Mouse (Mus musculus): ENCODE measurements around the gene Chrnd.

The Chrnd gene

DNA sequence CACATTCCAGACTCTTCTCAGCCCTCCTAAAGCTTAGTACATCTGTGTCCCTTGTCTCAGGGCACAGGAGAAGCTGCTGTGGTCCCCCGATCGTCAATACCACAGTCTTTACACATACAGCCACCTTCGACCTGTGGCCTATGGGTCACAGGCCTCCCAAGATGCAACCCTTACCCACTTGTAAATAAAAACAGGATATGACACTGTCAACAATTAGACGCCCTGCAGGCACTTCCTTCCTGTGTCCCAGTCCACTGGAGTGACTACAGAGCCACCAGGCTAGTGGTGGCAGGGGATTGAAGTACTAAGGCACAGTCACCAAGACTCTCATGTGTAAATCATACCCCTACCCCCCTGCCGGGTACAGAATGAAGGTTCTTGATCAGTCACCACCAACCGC, 14.6 kb downstream of the Chrnd start:
- H3K4me1 ChIP-seq (replicated peaks; ENCODE audit: low read depth, low read length), result peaks cover 39% of the 10 kb centered on the region
- H3K27me3 ChIP-seq (ENCODE audit: insufficient read depth, low read length), result peaks cover 48% of the 10 kb centered on the region
- H3K36me3 ChIP-seq (ENCODE audit: insufficient read depth, low read length), result no peaks in the 10 kb centered on the region
- TF ChIP-seq CTCF (conservative IDR thresholded peaks at IDR 0.05; ENCODE audit: low read length) (no peak), POU5F1 (IDR thresholded peaks at IDR 0.05; ENCODE audit: borderline replicate concordance, low read length) (no peak), NANOG (IDR thresholded peaks at IDR 0.05; ENCODE audit: borderline replicate concordance, low read length) (no peak)
- H3K4me3 ChIP-seq (replicated peaks; ENCODE audit: low read length), result no peak overlapping the region
- no peaks in the 10 kb centered on the region for H3K9me3 ChIP-seq (ENCODE audit: low read length)

- H3K27me3 ChIP-seq (ENCODE audit: insufficient read depth, low read length), result peaks cover 48% of the 10 kb centered on the region
- no peak for TF ChIP-seq CTCF (conservative IDR thresholded peaks at IDR 0.05; ENCODE audit: low read length)
- no peak for TF ChIP-seq POU5F1 (IDR thresholded peaks at IDR 0.05; ENCODE audit: borderline replicate concordance, low read length)
- TF ChIP-seq NANOG (IDR thresholded peaks at IDR 0.05; ENCODE audit: borderline replicate concordance, low read length), result no peak
- H3K36me3 ChIP-seq (ENCODE audit: insufficient read depth, low read length), result no peaks in the 10 kb centered on the region
- peaks cover 40% of the 10 kb centered on the region for H3K4me1 ChIP-seq (replicated peaks; ENCODE audit: low read depth, low read length)
- H3K4me3 ChIP-seq (replicated peaks; ENCODE audit: low read length), result no peak overlapping the region
- H3K9me3 ChIP-seq (ENCODE audit: low read length), result no peaks in the 10 kb centered on the region
Measured at GRCm38 (mm10) chr1:87205502-87205901, 15.1 kb downstream of the Chrnd start.

DNA sequence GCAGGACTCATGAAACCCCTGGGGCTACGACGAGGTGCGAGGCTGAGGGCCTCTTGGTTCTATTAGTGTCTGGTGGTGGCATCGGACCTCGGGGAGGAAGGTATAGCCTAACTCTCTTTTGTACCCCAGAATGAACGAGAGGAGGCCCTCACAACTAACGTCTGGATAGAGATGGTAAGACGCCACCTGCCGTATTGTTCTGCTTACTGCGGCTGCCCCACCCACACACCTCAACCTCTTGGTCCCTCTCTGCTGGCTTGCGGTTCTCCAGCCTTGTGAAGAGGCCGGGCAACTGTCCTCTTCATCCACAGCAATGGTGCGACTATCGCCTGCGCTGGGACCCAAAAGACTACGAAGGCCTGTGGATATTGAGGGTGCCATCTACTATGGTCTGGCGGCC, 15.9 kb downstream of the Chrnd start:
- H3K9me3 ChIP-seq (ENCODE audit: low read length), result no peaks in the 10 kb centered on the region
- peak overlapping the region; percentile 61 for H3K4me3 ChIP-seq (replicated peaks; ENCODE audit: low read length)
- H3K36me3 ChIP-seq (ENCODE audit: insufficient read depth, low read length), result no peaks in the 10 kb centered on the region
- TF ChIP-seq NANOG (IDR thresholded peaks at IDR 0.05; ENCODE audit: borderline replicate concordance, low read length), result no peak
- peak; percentile 66 for TF ChIP-seq CTCF (conservative IDR thresholded peaks at IDR 0.05; ENCODE audit: low read length)
- no peak for TF ChIP-seq POU5F1 (IDR thresholded peaks at IDR 0.05; ENCODE audit: borderline replicate concordance, low read length)
- peaks cover 45% of the 10 kb centered on the region for H3K4me1 ChIP-seq (replicated peaks; ENCODE audit: low read depth, low read length)
- peaks cover 48% of the 10 kb centered on the region for H3K27me3 ChIP-seq (ENCODE audit: insufficient read depth, low read length)

DNA sequence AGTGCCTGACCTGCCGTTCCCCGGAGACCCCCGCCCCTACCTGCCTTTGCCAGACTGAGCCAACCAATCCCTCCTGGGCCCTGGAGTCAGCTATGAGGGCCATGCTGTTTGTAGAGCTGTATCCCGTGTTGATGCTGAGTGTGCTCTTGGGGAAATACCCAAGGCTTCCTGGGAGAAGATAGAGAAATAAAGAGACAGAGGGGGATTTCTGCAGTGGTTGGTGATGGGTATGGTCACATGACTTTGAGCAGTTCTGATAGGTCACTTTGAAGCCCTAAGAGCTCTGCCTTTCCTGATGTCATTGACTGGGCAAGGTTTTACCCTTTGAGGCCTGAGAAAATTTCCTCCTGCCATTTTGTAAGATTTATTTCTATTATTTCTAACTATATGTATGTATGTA, 21.0 kb downstream of the Chrnd start:
- peaks cover 15% of the 10 kb centered on the region for H3K36me3 ChIP-seq (ENCODE audit: insufficient read depth, low read length)

DNA sequence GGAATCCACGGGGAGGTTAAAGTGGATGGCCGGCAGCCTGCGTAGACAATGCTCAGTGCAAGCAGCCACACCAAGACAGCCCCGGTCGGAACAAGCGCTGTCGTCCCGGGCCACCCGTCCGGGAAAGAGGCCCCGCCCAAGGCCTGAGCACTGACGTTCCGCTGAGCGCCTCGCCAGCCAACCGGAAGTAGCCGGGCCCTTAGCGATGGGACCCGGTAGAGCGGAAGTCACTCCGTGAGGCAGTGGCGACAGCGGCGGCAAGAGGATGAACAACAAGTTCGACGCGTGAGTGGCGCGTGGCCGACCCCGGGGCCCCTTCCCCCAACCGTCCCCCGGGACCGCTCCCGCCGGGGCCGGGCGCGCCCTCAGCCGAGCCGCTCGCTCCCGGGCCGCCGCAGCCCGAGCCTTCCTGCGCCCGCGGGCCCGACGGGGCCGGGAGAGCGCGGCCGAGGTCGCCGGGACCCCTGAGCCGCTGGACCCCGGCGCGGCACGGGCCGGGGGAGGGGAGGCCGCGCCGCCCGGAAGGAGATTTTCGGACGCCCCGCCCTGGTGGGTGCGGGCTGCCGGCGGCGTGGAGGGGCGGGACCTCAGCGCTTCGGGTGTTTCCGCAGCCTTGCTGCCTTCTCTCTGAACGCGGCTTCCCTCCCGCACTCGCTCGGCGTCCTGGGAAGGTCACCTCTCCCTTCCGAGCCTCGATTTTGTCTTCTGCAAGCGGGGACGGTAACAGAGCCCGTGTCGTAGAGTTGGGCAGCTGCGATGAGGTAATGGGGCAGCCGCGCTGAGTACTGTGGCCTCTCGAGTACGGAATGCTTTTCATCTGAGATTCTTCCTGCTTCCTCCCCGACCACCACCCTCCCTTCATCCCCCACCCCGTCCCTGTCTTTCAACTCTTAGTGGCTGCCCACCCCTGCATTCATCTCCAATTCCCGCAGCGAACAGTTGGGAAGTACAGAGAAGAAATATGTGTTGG, 23.6 kb downstream of the Chrnd start, which contains the start of gene Eif4e2:
Gene Eif4e2 (plus strand): TSS at position 180 of the 970 bp plus-strand sequence.
- no peaks in the 10 kb centered on the region for H3K27me3 ChIP-seq (ENCODE audit: insufficient read depth, low read length)
- H3K4me3 ChIP-seq (replicated peaks; ENCODE audit: low read length), result peak within 1 kb of the TSS; percentile 87
- H3K36me3 ChIP-seq (ENCODE audit: insufficient read depth, low read length), result peaks cover 38% of the 10 kb centered on the region
- H3K4me1 ChIP-seq (replicated peaks; ENCODE audit: low read depth, low read length), result peaks cover 72% of the 10 kb centered on the region
- TF ChIP-seq NANOG (IDR thresholded peaks at IDR 0.05; ENCODE audit: borderline replicate concordance, low read length) (no peak), POU5F1 (IDR thresholded peaks at IDR 0.05; ENCODE audit: borderline replicate concordance, low read length) (no peak), CTCF (conservative IDR thresholded peaks at IDR 0.05; ENCODE audit: low read length) (no peak)
- H3K9me3 ChIP-seq (ENCODE audit: low read length), result no peaks in the 10 kb centered on the region

More for the DNA sequence above, 21.0 kb downstream of the Chrnd start:
- Histone ChIP-seq H3K4me1 (replicated peaks; ENCODE audit: low read depth, low read length) (peaks cover 63% of the 10 kb centered on the region), H3K9me3 (ENCODE audit: low read length) (no peaks in the 10 kb centered on the region), H3K4me3 (replicated peaks; ENCODE audit: low read length) (no peak overlapping the region), H3K27me3 (ENCODE audit: insufficient read depth, low read length) (peaks cover 16% of the 10 kb centered on the region)
- TF ChIP-seq NANOG (IDR thresholded peaks at IDR 0.05; ENCODE audit: borderline replicate concordance, low read length) (no peak), CTCF (conservative IDR thresholded peaks at IDR 0.05; ENCODE audit: low read length) (no peak), POU5F1 (IDR thresholded peaks at IDR 0.05; ENCODE audit: borderline replicate concordance, low read length) (no peak)

GRCm38 (mm10) chr1:87214748-87215147, 24.3 kb downstream of the Chrnd start:
- Histone ChIP-seq H3K27me3 (ENCODE audit: insufficient read depth, low read length) (no peaks in the 10 kb centered on the region), H3K9me3 (ENCODE audit: low read length) (no peaks in the 10 kb centered on the region), H3K4me1 (replicated peaks; ENCODE audit: low read depth, low read length) (peaks cover 73% of the 10 kb centered on the region), H3K4me3 (replicated peaks; ENCODE audit: low read length) (peak overlapping the region; percentile 87), H3K36me3 (ENCODE audit: insufficient read depth, low read length) (peaks cover 45% of the 10 kb centered on the region)
- TF ChIP-seq POU5F1 (IDR thresholded peaks at IDR 0.05; ENCODE audit: borderline replicate concordance, low read length) (no peak), CTCF (conservative IDR thresholded peaks at IDR 0.05; ENCODE audit: low read length) (no peak), NANOG (IDR thresholded peaks at IDR 0.05; ENCODE audit: borderline replicate concordance, low read length) (no peak)

GRCm38 (mm10) chr1:87217938-87218337, 27.5 kb downstream of the Chrnd start:
- H3K27me3 ChIP-seq (ENCODE audit: insufficient read depth, low read length), result no peaks in the 10 kb centered on the region
- H3K9me3 ChIP-seq (ENCODE audit: low read length), result no peaks in the 10 kb centered on the region
- peak overlapping the region; percentile 87 for H3K4me3 ChIP-seq (replicated peaks; ENCODE audit: low read length)
- H3K36me3 ChIP-seq (ENCODE audit: insufficient read depth, low read length), result peaks cover 77% of the 10 kb centered on the region
- peaks cover 86% of the 10 kb centered on the region for H3K4me1 ChIP-seq (replicated peaks; ENCODE audit: low read depth, low read length)
- peak; percentile 55 for TF ChIP-seq CTCF (conservative IDR thresholded peaks at IDR 0.05; ENCODE audit: low read length)
- TF ChIP-seq NANOG (IDR thresholded peaks at IDR 0.05; ENCODE audit: borderline replicate concordance, low read length), result no peak
- no peak for TF ChIP-seq POU5F1 (IDR thresholded peaks at IDR 0.05; ENCODE audit: borderline replicate concordance, low read length)

- peaks cover 88% of the 10 kb centered on the region for H3K4me1 ChIP-seq (replicated peaks; ENCODE audit: low read depth, low read length)
- H3K36me3 ChIP-seq (ENCODE audit: insufficient read depth, low read length), result peaks cover 91% of the 10 kb centered on the region
- H3K4me3 ChIP-seq (replicated peaks; ENCODE audit: low read length), result peak overlapping the region; percentile 68
- no peak for TF ChIP-seq CTCF (conservative IDR thresholded peaks at IDR 0.05; ENCODE audit: low read length)
- no peak for TF ChIP-seq NANOG (IDR thresholded peaks at IDR 0.05; ENCODE audit: borderline replicate concordance, low read length)
- TF ChIP-seq POU5F1 (IDR thresholded peaks at IDR 0.05; ENCODE audit: borderline replicate concordance, low read length), result no peak
- H3K27me3 ChIP-seq (ENCODE audit: insufficient read depth, low read length), result no peaks in the 10 kb centered on the region
- no peaks in the 10 kb centered on the region for H3K9me3 ChIP-seq (ENCODE audit: low read length)
Measured at GRCm38 (mm10) chr1:87225739-87226138, 35.3 kb downstream of the Chrnd start.
